Mouse (Mus musculus): ENCODE data around the gene Hpca. TPM values are rescaled to one million over a fixed set of nuclear protein-coding genes. Genes with fewer than 3 reads are reported as not detected.

The Hpca gene
- polyA plus RNA-seq, 2 experiments, result 0.94 to 2.1 TPM

- H3K4me1 ChIP-seq (ENCODE audit: control insufficient read depth, insufficient read depth, low read length), result peaks cover 12% of the 10 kb centered on the region; the same call in 1 of the 2 replicates
- no peak overlapping the region for H3K4me2 ChIP-seq (replicated peaks; ENCODE audit: low read depth, low read length, severe bottlenecking)
- ATAC-seq (ENCODE audit: low FRiP score, low read depth), result no peak
- H3K27ac ChIP-seq (replicated peaks; ENCODE audit: low read depth, low read length), result peak overlapping the region; percentile 45
- peaks cover 33% of the 10 kb centered on the region for H3K36me3 ChIP-seq (ENCODE audit: control insufficient read depth, insufficient read depth, low read length)
- WGBS, result 65% methylated on average over 4 of the region's 4 CpGs
- no peak overlapping the region for H3K4me3 ChIP-seq (replicated peaks; ENCODE audit: low read length)
- DNase-seq (ENCODE audit: low spot score), result no peak
- no peaks in the 10 kb centered on the region for H3K27me3 ChIP-seq (ENCODE audit: control insufficient read depth, insufficient read depth, low read length)
- no peak for TF ChIP-seq POLR2A (IDR thresholded peaks at IDR 0.05; ENCODE audit: borderline replicate concordance, extremely low read depth, insufficient read depth, insufficient read length)
- no peak overlapping the region for H3K9ac ChIP-seq (ENCODE audit: low read depth, low read length, severe bottlenecking)
- no peaks in the 10 kb centered on the region for H3K9me3 ChIP-seq (ENCODE audit: control insufficient read depth, low read length)
These were observed 23.6 kb upstream of the Hpca start for GRCm38 (mm10) chr4:129145411-129145810.

- H3K27me3 ChIP-seq (ENCODE audit: control insufficient read depth, insufficient read depth, low read length), result no peaks in the 10 kb centered on the region
- TF ChIP-seq POLR2A (IDR thresholded peaks at IDR 0.05; ENCODE audit: borderline replicate concordance, extremely low read depth, insufficient read depth, insufficient read length), result no peak
- peaks cover 12% of the 10 kb centered on the region; the same call in 1 of the 2 replicates for H3K4me1 ChIP-seq (ENCODE audit: control insufficient read depth, insufficient read depth, low read length)
- H3K4me2 ChIP-seq (replicated peaks; ENCODE audit: low read depth, low read length, severe bottlenecking), result no peak overlapping the region
- whole genome bisulfite sequencing, result 39% methylated on average over 16 of the region's 16 CpGs
- H3K9me3 ChIP-seq (ENCODE audit: control insufficient read depth, low read length), result no peaks in the 10 kb centered on the region
- H3K4me3 ChIP-seq (replicated peaks; ENCODE audit: low read length), result no peak overlapping the region
- H3K27ac ChIP-seq (replicated peaks; ENCODE audit: low read depth, low read length), result peak overlapping the region; percentile 72
- ATAC-seq (ENCODE audit: low FRiP score, low read depth) (peak; percentile 80), DNase-seq (ENCODE audit: low spot score) (peak; percentile 68)
- H3K9ac ChIP-seq (ENCODE audit: low read depth, low read length, severe bottlenecking), result no peak overlapping the region
- H3K36me3 ChIP-seq (ENCODE audit: control insufficient read depth, insufficient read depth, low read length), result peaks cover 29% of the 10 kb centered on the region
These were observed 22.8 kb upstream of the Hpca start for GRCm38 (mm10) chr4:129144401-129145367.

- no peak overlapping the region for H3K27ac ChIP-seq (replicated peaks; ENCODE audit: low read depth, low read length)
- ATAC-seq (ENCODE audit: low FRiP score, low read depth), result no peak
These were observed 21.7 kb upstream of the Hpca start for GRCm38 (mm10) chr4:129143509-129143908.

GRCm38 (mm10) chr4:129142439-129143045, 20.7 kb upstream of the Hpca start:
- Histone ChIP-seq H3K9ac (ENCODE audit: low read depth, low read length, severe bottlenecking) (no peak overlapping the region), H3K4me1 (ENCODE audit: control insufficient read depth, insufficient read depth, low read length) (peaks cover 12% of the 10 kb centered on the region; the same call in 1 of the 2 replicates), H3K36me3 (ENCODE audit: control insufficient read depth, insufficient read depth, low read length) (peaks cover 18% of the 10 kb centered on the region), H3K9me3 (ENCODE audit: control insufficient read depth, low read length) (no peaks in the 10 kb centered on the region), H3K27me3 (ENCODE audit: control insufficient read depth, insufficient read depth, low read length) (0 out of 2 replicates have a peak, but pooled peaks cover 7% of the 10 kb centered on the region), H3K27ac (replicated peaks; ENCODE audit: low read depth, low read length) (no peak overlapping the region), H3K4me3 (replicated peaks; ENCODE audit: low read length) (no peak overlapping the region), H3K4me2 (replicated peaks; ENCODE audit: low read depth, low read length, severe bottlenecking) (no peak overlapping the region)
- TF ChIP-seq POLR2A (IDR thresholded peaks at IDR 0.05; ENCODE audit: borderline replicate concordance, extremely low read depth, insufficient read depth, insufficient read length), result no peak
- WGBS, result 86% methylated on average over 11 of the region's 11 CpGs
- DNase-seq (ENCODE audit: low spot score) (no peak), ATAC-seq (ENCODE audit: low FRiP score, low read depth) (no peak)

More at GRCm38 (mm10) chr4:129143509-129143908, 21.7 kb upstream of the Hpca start:
- Histone ChIP-seq H3K27me3 (ENCODE audit: control insufficient read depth, insufficient read depth, low read length) (no peaks in the 10 kb centered on the region), H3K4me1 (ENCODE audit: control insufficient read depth, insufficient read depth, low read length) (peaks cover 12% of the 10 kb centered on the region; the same call in 1 of the 2 replicates), H3K9ac (ENCODE audit: low read depth, low read length, severe bottlenecking) (no peak overlapping the region), H3K4me2 (replicated peaks; ENCODE audit: low read depth, low read length, severe bottlenecking) (no peak overlapping the region), H3K4me3 (replicated peaks; ENCODE audit: low read length) (no peak overlapping the region), H3K36me3 (ENCODE audit: control insufficient read depth, insufficient read depth, low read length) (peaks cover 20% of the 10 kb centered on the region), H3K9me3 (ENCODE audit: control insufficient read depth, low read length) (no peaks in the 10 kb centered on the region)
- TF ChIP-seq POLR2A (IDR thresholded peaks at IDR 0.05; ENCODE audit: borderline replicate concordance, extremely low read depth, insufficient read depth, insufficient read length), result no peak
- WGBS, result 85% methylated on average over 5 of the region's 5 CpGs
- no peak for DNase-seq (ENCODE audit: low spot score)
